In the genomic region with DNA sequence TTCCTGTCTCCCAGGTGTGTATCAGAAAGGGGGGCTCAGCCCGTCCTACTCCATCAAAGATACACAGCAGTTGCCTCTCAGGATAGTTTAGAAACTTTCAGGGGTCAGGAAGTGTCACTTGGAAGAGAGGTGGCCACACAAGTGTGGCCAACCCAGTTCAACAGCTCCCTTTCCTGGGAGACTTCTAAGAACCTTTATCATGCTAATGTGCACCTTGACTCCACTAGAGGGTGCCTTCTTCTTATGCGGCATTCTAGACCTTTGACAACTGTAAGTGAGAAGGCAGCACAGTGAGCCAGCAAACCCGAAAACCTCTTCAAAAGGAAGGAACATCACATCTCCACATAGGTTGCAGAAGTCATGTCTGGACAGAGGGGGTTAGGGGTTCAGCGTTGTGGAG, we compare ENCODE assay signal across 7 mouse cellular contexts.
A peak's percentile ranks its signal among the peaks of the same experiment; 100 is the strongest.
DNase-seq lines count a peak whose midpoint lies in the region; ATAC-seq and TF ChIP-seq lines count a peak whose summit lies in the region.

No protein-coding gene starts in this region.

- no peaks in the 10 kb centered on the region for H3K9me3 ChIP-seq in intestine, postnatal 0 days (ENCODE audit: control insufficient read depth)
- H3K9me3 ChIP-seq in forebrain, embryonic 13.5 days (replicated peaks): no peaks in the 10 kb centered on the region

- no peak overlapping the region for H3K27ac ChIP-seq in bone marrow, adult 2 months (ENCODE audit: control insufficient read depth, insufficient read depth, low read depth, low read length, poor library complexity)
- H3K27ac ChIP-seq in intestine, postnatal 0 days (ENCODE audit: low read depth, low read length): no peak overlapping the region
- H3K27ac ChIP-seq in forebrain, embryonic 13.5 days: no peak overlapping the region

- peak; percentile 8 for DNase-seq in layer of hippocampus, adult 9-11 months
- no peak for DNase-seq in layer of hippocampus, postnatal 14 days (ENCODE audit: low spot score in 2 of 2)
- peak; percentile 83 for DNase-seq in ES-CJ7 (ENCODE audit: low read depth, low spot score)
- peak; percentile 39 for DNase-seq in retina, postnatal 1 day

- TF ChIP-seq POLR2A in bone marrow, adult 2 months (IDR thresholded peaks at IDR 0.05; ENCODE audit: borderline replicate concordance, control insufficient read depth, low read depth, low read length): no peak

- H3K9ac ChIP-seq in intestine, postnatal 0 days (ENCODE audit: low read depth, low read length): no peak overlapping the region
- H3K9ac ChIP-seq in forebrain, embryonic 13.5 days: no peak overlapping the region

- no peak overlapping the region for H3K4me2 ChIP-seq in intestine, postnatal 0 days (replicated peaks; ENCODE audit: low read depth)
- no peak overlapping the region for H3K4me2 ChIP-seq in forebrain, embryonic 13.5 days

- WGBS in bone marrow, adult 2 months: 9% methylated on average over 4 of the region's 4 CpGs
- 18% methylated on average over 4 of the region's 4 CpGs for WGBS in intestine, postnatal 0 days
- WGBS in forebrain, embryonic 13.5 days: 43% methylated on average over 4 of the region's 4 CpGs

- TF ChIP-seq CTCF in bone marrow, adult 2 months (IDR thresholded peaks at IDR 0.05; ENCODE audit: control insufficient read depth, insufficient read depth, low read length): 0 out of 2 replicates have a peak, but pooled peaks have one; percentile 5
- peak; percentile 84 for TF ChIP-seq CTCF in intestine, postnatal 0 days (IDR thresholded peaks at IDR 0.05; ENCODE audit: low read depth)

- no peaks in the 10 kb centered on the region for H3K4me1 ChIP-seq in bone marrow, adult 2 months (ENCODE audit: control insufficient read depth, insufficient read depth, low read length)
- no peaks in the 10 kb centered on the region for H3K4me1 ChIP-seq in intestine, postnatal 0 days (replicated peaks; ENCODE audit: control insufficient read depth, insufficient read depth, low read length)
- no peaks in the 10 kb centered on the region for H3K4me1 ChIP-seq in forebrain, embryonic 13.5 days

- H3K27me3 ChIP-seq in intestine, postnatal 0 days (replicated peaks; ENCODE audit: control insufficient read depth, insufficient read depth, low read length): no peaks in the 10 kb centered on the region
- H3K27me3 ChIP-seq in forebrain, embryonic 13.5 days: no peaks in the 10 kb centered on the region

- ATAC-seq in intestine, postnatal 0 days: no peak
- ATAC-seq in forebrain, embryonic 13.5 days: no peak

- H3K36me3 ChIP-seq in intestine, postnatal 0 days (ENCODE audit: control insufficient read depth, insufficient read depth): no peaks in the 10 kb centered on the region
- peaks cover 10% of the 10 kb centered on the region; the same call in 1 of the 2 replicates for H3K36me3 ChIP-seq in forebrain, embryonic 13.5 days (ENCODE audit: poor library complexity, severe bottlenecking)

- H3K4me3 ChIP-seq in bone marrow, adult 2 months (replicated peaks; ENCODE audit: control insufficient read depth, low read depth, low read length): no peak overlapping the region
- H3K4me3 ChIP-seq in intestine, postnatal 0 days (ENCODE audit: low read depth, low read length): no peak overlapping the region
- H3K4me3 ChIP-seq in forebrain, embryonic 13.5 days: no peak overlapping the region

Comparison
In these comparisons a context has a peak if more than half of its experiments do, and no peak if none do; other contexts are left out.
1. DNase-seq: peak in layer of hippocampus, adult 9-11 months (single experiment), ES-CJ7 (single experiment) and retina, postnatal 1 day (single experiment); none in layer of hippocampus, postnatal 14 days (0 of 2).